Mouse (Mus musculus): Measurements from ENCODE around the gene Pfkfb3. TPM values are rescaled to one million over a fixed set of nuclear protein-coding genes. Genes with fewer than 3 reads are reported as not detected.
A peak's percentile ranks its signal among the peaks of the same experiment; 100 is the strongest.

Gene Pfkfb3
- total and polyA plus RNA-seq, 2 experiments = 5.1 to 10.2 TPM

- WGBS = 55% methylated on average over 5 of the region's 5 CpGs
- no peak overlapping the region for H3K9ac ChIP-seq (ENCODE audit: low read depth, low read length)
- DNase-seq (ENCODE audit: extremely low read depth, low read depth, low spot score) = peak; percentile 72
- H3K79me2 ChIP-seq (ENCODE audit: control insufficient read depth, insufficient read depth, low read length) = no peaks in the 10 kb centered on the region
- H3K27me3 ChIP-seq (ENCODE audit: control insufficient read depth, insufficient read depth, low read length) = no peaks in the 10 kb centered on the region
- no peak overlapping the region for H3K27ac ChIP-seq (replicated peaks; ENCODE audit: insufficient read depth, low read depth, low read length)
- no peaks in the 10 kb centered on the region for H3K36me3 ChIP-seq (ENCODE audit: control insufficient read depth, insufficient read depth, low read length)
- H3K4me1 ChIP-seq (ENCODE audit: control insufficient read depth, insufficient read depth, low read length) = peaks cover 3% of the 10 kb centered on the region; the same call in 1 of the 2 replicates
- no peak overlapping the region for H3K4me3 ChIP-seq (ENCODE audit: insufficient read depth, low read depth, low read length)
- TF ChIP-seq POLR2A (IDR thresholded peaks at IDR 0.05; ENCODE audit: extremely low read depth, insufficient read depth, low read length) (no peak), CTCF (IDR thresholded peaks at IDR 0.05; ENCODE audit: low read depth, low read length) (no peak)
These were observed 27.8 kb downstream of the Pfkfb3 start for GRCm38 (mm10) chr2:11526063-11526462.

GRCm38 (mm10) chr2:11524736-11525135 is 29.1 kb downstream of the Pfkfb3 start:
- DNase-seq (ENCODE audit: extremely low read depth, low read depth, low spot score) = no peak
- H3K4me1 ChIP-seq (ENCODE audit: control insufficient read depth, insufficient read depth, low read length) = peaks cover 3% of the 10 kb centered on the region; the same call in 1 of the 2 replicates
- no peaks in the 10 kb centered on the region for H3K36me3 ChIP-seq (ENCODE audit: control insufficient read depth, insufficient read depth, low read length)
- H3K79me2 ChIP-seq (ENCODE audit: control insufficient read depth, insufficient read depth, low read length) = no peaks in the 10 kb centered on the region
- 61% methylated on average over 6 of the region's 6 CpGs for WGBS
- H3K9ac ChIP-seq (ENCODE audit: low read depth, low read length) = no peak overlapping the region
- H3K27ac ChIP-seq (replicated peaks; ENCODE audit: insufficient read depth, low read depth, low read length) = no peak overlapping the region
- H3K4me3 ChIP-seq (ENCODE audit: insufficient read depth, low read depth, low read length) = no peak overlapping the region
- TF ChIP-seq POLR2A (IDR thresholded peaks at IDR 0.05; ENCODE audit: extremely low read depth, insufficient read depth, low read length) = no peak
- no peak for TF ChIP-seq CTCF (IDR thresholded peaks at IDR 0.05; ENCODE audit: low read depth, low read length)
- no peaks in the 10 kb centered on the region for H3K27me3 ChIP-seq (ENCODE audit: control insufficient read depth, insufficient read depth, low read length)

GRCm38 (mm10) chr2:11521758-11522157 is 32.1 kb downstream of the Pfkfb3 start:
- peak; percentile 65 for DNase-seq (ENCODE audit: extremely low read depth, low read depth, low spot score)
- Histone ChIP-seq H3K36me3 (ENCODE audit: control insufficient read depth, insufficient read depth, low read length) (no peaks in the 10 kb centered on the region), H3K27me3 (ENCODE audit: control insufficient read depth, insufficient read depth, low read length) (no peaks in the 10 kb centered on the region), H3K9ac (ENCODE audit: low read depth, low read length) (no peak overlapping the region), H3K27ac (replicated peaks; ENCODE audit: insufficient read depth, low read depth, low read length) (no peak overlapping the region), H3K4me3 (ENCODE audit: insufficient read depth, low read depth, low read length) (no peak overlapping the region), H3K4me1 (ENCODE audit: control insufficient read depth, insufficient read depth, low read length) (peaks cover 3% of the 10 kb centered on the region; the same call in 1 of the 2 replicates), H3K79me2 (ENCODE audit: control insufficient read depth, insufficient read depth, low read length) (no peaks in the 10 kb centered on the region)
- WGBS = 85% methylated on average over 7 of the region's 7 CpGs
- no peak for TF ChIP-seq CTCF (IDR thresholded peaks at IDR 0.05; ENCODE audit: low read depth, low read length)
- no peak for TF ChIP-seq POLR2A (IDR thresholded peaks at IDR 0.05; ENCODE audit: extremely low read depth, insufficient read depth, low read length)

- Histone ChIP-seq H3K27ac (replicated peaks; ENCODE audit: insufficient read depth, low read depth, low read length) (no peak overlapping the region), H3K9ac (ENCODE audit: low read depth, low read length) (no peak overlapping the region), H3K4me3 (ENCODE audit: insufficient read depth, low read depth, low read length) (no peak overlapping the region), H3K36me3 (ENCODE audit: control insufficient read depth, insufficient read depth, low read length) (no peaks in the 10 kb centered on the region), H3K27me3 (ENCODE audit: control insufficient read depth, insufficient read depth, low read length) (no peaks in the 10 kb centered on the region), H3K4me1 (ENCODE audit: control insufficient read depth, insufficient read depth, low read length) (no peaks in the 10 kb centered on the region), H3K79me2 (ENCODE audit: control insufficient read depth, insufficient read depth, low read length) (no peaks in the 10 kb centered on the region)
- 80% methylated on average over 9 of the region's 9 CpGs for WGBS
- no peak for DNase-seq (ENCODE audit: extremely low read depth, low read depth, low spot score)
- TF ChIP-seq POLR2A (IDR thresholded peaks at IDR 0.05; ENCODE audit: extremely low read depth, insufficient read depth, low read length) = no peak
- no peak for TF ChIP-seq CTCF (IDR thresholded peaks at IDR 0.05; ENCODE audit: low read depth, low read length)
These were observed 33.1 kb downstream of the Pfkfb3 start for GRCm38 (mm10) chr2:11520786-11521185.

GRCm38 (mm10) chr2:11515828-11516227 is 38.0 kb downstream of the Pfkfb3 start:
- Histone ChIP-seq H3K79me2 (ENCODE audit: control insufficient read depth, insufficient read depth, low read length) (no peaks in the 10 kb centered on the region), H3K27ac (replicated peaks; ENCODE audit: insufficient read depth, low read depth, low read length) (no peak overlapping the region), H3K4me1 (ENCODE audit: control insufficient read depth, insufficient read depth, low read length) (no peaks in the 10 kb centered on the region), H3K9ac (ENCODE audit: low read depth, low read length) (no peak overlapping the region), H3K4me3 (ENCODE audit: insufficient read depth, low read depth, low read length) (peak overlapping the region; percentile 33; the same call in 1 of the 2 replicates), H3K27me3 (ENCODE audit: control insufficient read depth, insufficient read depth, low read length) (no peaks in the 10 kb centered on the region), H3K36me3 (ENCODE audit: control insufficient read depth, insufficient read depth, low read length) (no peaks in the 10 kb centered on the region)
- WGBS = 62% methylated on average over 3 of the region's 3 CpGs
- no peak for TF ChIP-seq CTCF (IDR thresholded peaks at IDR 0.05; ENCODE audit: low read depth, low read length)
- no peak for TF ChIP-seq POLR2A (IDR thresholded peaks at IDR 0.05; ENCODE audit: extremely low read depth, insufficient read depth, low read length)
- DNase-seq (ENCODE audit: extremely low read depth, low read depth, low spot score) = peak; percentile 34

- H3K27ac ChIP-seq (replicated peaks; ENCODE audit: insufficient read depth, low read depth, low read length) = peak overlapping the region; percentile 61
- DNase-seq (ENCODE audit: extremely low read depth, low read depth, low spot score) = peak; percentile 44
- H3K9ac ChIP-seq (ENCODE audit: low read depth, low read length) = peak overlapping the region; percentile 62
- TF ChIP-seq CTCF (IDR thresholded peaks at IDR 0.05; ENCODE audit: low read depth, low read length) (no peak), POLR2A (IDR thresholded peaks at IDR 0.05; ENCODE audit: extremely low read depth, insufficient read depth, low read length) (no peak)
- H3K79me2 ChIP-seq (ENCODE audit: control insufficient read depth, insufficient read depth, low read length) = 0 out of 2 replicates have a peak, but pooled peaks cover 4% of the 10 kb centered on the region
- no peaks in the 10 kb centered on the region for H3K36me3 ChIP-seq (ENCODE audit: control insufficient read depth, insufficient read depth, low read length)
- WGBS = 65% methylated on average over 18 of the region's 18 CpGs
- no peak overlapping the region for H3K4me3 ChIP-seq (ENCODE audit: insufficient read depth, low read depth, low read length)
- no peaks in the 10 kb centered on the region for H3K4me1 ChIP-seq (ENCODE audit: control insufficient read depth, insufficient read depth, low read length)
- no peaks in the 10 kb centered on the region for H3K27me3 ChIP-seq (ENCODE audit: control insufficient read depth, insufficient read depth, low read length)
These were observed 40.6 kb downstream of the Pfkfb3 start for GRCm38 (mm10) chr2:11513057-11513967.
